Mouse (Mus musculus): ENCODE measurements around the gene Nuf2.
A peak's percentile ranks its signal among the peaks of the same experiment; 100 is the strongest.
"Not testable (repeated sequence)": the region's sequence is repeated elsewhere in the genome, so short reads cannot be mapped to it uniquely, and the experiment has no call there.

Nuf2 gene

GRCm38 (mm10) chr1:169530876-169531701 lies at the start of gene Nuf2:
Nuf2 (minus strand) TSS chr1:169531464.
- peak; percentile 96 to 97 for DNase-seq (ENCODE audit: low spot score in 2 of 2)

- no peak for DNase-seq (ENCODE audit: low spot score in 2 of 2)
These were observed 48.3 kb upstream of the Nuf2 start for GRCm38 (mm10) chr1:169579572-169579971.

- no peak for DNase-seq (ENCODE audit: low spot score in 2 of 2)
These were observed 42.9 kb upstream of the Nuf2 start for GRCm38 (mm10) chr1:169574136-169574535.

- no peak for DNase-seq (ENCODE audit: low spot score in 2 of 2)
These were observed 24.4 kb upstream of the Nuf2 start for GRCm38 (mm10) chr1:169555621-169556020.

GRCm38 (mm10) chr1:169555019-169555418 lies 23.8 kb upstream of the Nuf2 start:
- DNase-seq (ENCODE audit: low spot score in 2 of 2), result no peak

- no peak for DNase-seq (ENCODE audit: low spot score in 2 of 2)
These were observed 22.2 kb upstream of the Nuf2 start for GRCm38 (mm10) chr1:169553446-169553845.

GRCm38 (mm10) chr1:169540415-169540814 lies 9.2 kb upstream of the Nuf2 start:
- DNase-seq (ENCODE audit: low spot score in 2 of 2), result no peak

- DNase-seq (ENCODE audit: low spot score in 2 of 2), result peak in 1 of 2 experiments; percentile 42
These were observed 655 bp upstream of the Nuf2 start for GRCm38 (mm10) chr1:169531702-169532535.

GRCm38 (mm10) chr1:169529996-169530518 lies 1.2 kb downstream of the Nuf2 start:
- DNase-seq (ENCODE audit: low spot score in 2 of 2), result no peak

GRCm38 (mm10) chr1:169526006-169526680 lies 5.1 kb downstream of the Nuf2 start:
- DNase-seq (ENCODE audit: low spot score in 2 of 2), result no peak

GRCm38 (mm10) chr1:169519337-169519736 lies 11.9 kb downstream of the Nuf2 start:
- no peak for DNase-seq (ENCODE audit: low spot score in 2 of 2)

GRCm38 (mm10) chr1:169517899-169518517 lies 13.3 kb downstream of the Nuf2 start:
- not testable (repeated sequence) for DNase-seq (ENCODE audit: low spot score in 2 of 2)

GRCm38 (mm10) chr1:169517376-169517892 lies 13.8 kb downstream of the Nuf2 start:
- no peak for DNase-seq (ENCODE audit: low spot score in 2 of 2)

- no peak for DNase-seq (ENCODE audit: low spot score in 2 of 2)
These were observed 24.9 kb downstream of the Nuf2 start for GRCm38 (mm10) chr1:169506354-169506753.

- no peak for DNase-seq (ENCODE audit: low spot score in 2 of 2)
These were observed 28.4 kb downstream of the Nuf2 start for GRCm38 (mm10) chr1:169502876-169503275.

GRCm38 (mm10) chr1:169495621-169496020 lies 35.6 kb downstream of the Nuf2 start:
- DNase-seq (ENCODE audit: low spot score in 2 of 2), result no peak

GRCm38 (mm10) chr1:169491561-169491960 lies 39.7 kb downstream of the Nuf2 start:
- DNase-seq (ENCODE audit: low spot score in 2 of 2), result no peak

GRCm38 (mm10) chr1:169485408-169485885 lies 45.8 kb downstream of the Nuf2 start:
- DNase-seq (ENCODE audit: low spot score in 2 of 2), result no peak

- no peak for DNase-seq (ENCODE audit: low spot score in 2 of 2)
These were observed 46.7 kb downstream of the Nuf2 start for GRCm38 (mm10) chr1:169484565-169484964.

GRCm38 (mm10) chr1:169482596-169483335 lies 48.5 kb downstream of the Nuf2 start:
- DNase-seq (ENCODE audit: low spot score in 2 of 2), result no peak

Data from spleen, postnatal 14 days (tissue).